Mouse (Mus musculus): Measurements from ENCODE around the gene Rhbdd3. TPM values are rescaled to one million over a fixed set of nuclear protein-coding genes. Genes with fewer than 3 reads are reported as not detected.

Gene Rhbdd3
- total and polyA plus RNA-seq, 3 experiments = 9.7 to 37.2 (median 21.1) TPM

DNA sequence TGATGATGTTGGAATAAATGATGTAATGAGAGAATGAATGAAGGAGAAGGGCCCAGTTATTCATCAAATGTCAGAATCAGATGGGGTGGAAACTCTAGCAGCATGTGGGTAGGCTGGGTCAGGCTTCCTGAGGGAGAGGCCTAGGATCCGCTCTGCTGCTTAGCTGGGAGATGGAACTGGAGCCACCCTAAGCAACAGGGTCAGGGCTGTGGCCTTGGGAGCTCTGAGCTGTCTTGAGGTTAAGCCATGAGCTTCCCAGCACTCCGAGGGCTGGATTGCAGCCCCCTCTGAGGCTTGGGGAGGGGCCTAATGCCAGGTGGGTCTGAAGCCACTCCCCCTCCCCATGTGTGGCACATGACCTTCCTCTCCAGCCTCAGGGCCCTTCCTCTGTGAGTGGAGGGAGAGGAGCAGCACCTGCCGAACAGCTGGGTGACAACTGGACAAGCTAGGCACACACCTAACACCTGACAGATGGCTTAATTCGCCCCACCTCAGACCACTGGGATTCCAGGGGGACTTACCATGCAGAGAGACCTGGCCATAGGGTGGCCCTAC, 31.5 kb downstream of the Rhbdd3 start:
- Histone ChIP-seq H3K27me3 (ENCODE audit: insufficient read depth, low read length) (peaks cover 38% of the 10 kb centered on the region), H3K9me3 (replicated peaks) (no peaks in the 10 kb centered on the region), H3K36me3 (replicated peaks) (no peaks in the 10 kb centered on the region), H3K4me3 (ENCODE audit: low read depth, low read length) (no peak overlapping the region), H3K4me1 (ENCODE audit: insufficient read depth, low read depth, low read length) (peaks cover 3% of the 10 kb centered on the region; the same call in 1 of the 2 replicates)
- TF ChIP-seq TAL1 (conservative IDR thresholded peaks at IDR 0.05; ENCODE audit: low read depth, low read length) (no peak), GATA2 (IDR thresholded peaks at IDR 0.05; ENCODE audit: borderline replicate concordance, low read depth, low read length) (no peak), CTCF (IDR thresholded peaks at IDR 0.05; ENCODE audit: low read depth, low read length) (no peak), POLR2AphosphoS5 (IDR thresholded peaks at IDR 0.05; ENCODE audit: insufficient replicate concordance, low read depth, low read length) (no peak), GATA1 (IDR thresholded peaks at IDR 0.05; ENCODE audit: borderline replicate concordance, low read length) (no peak)
- ATAC-seq (ENCODE audit: extremely low read depth, insufficient number of reproducible peaks, low FRiP score, poor library complexity, severe bottlenecking) (no peak), DNase-seq (ENCODE audit: low spot score) (no peak)

DNA sequence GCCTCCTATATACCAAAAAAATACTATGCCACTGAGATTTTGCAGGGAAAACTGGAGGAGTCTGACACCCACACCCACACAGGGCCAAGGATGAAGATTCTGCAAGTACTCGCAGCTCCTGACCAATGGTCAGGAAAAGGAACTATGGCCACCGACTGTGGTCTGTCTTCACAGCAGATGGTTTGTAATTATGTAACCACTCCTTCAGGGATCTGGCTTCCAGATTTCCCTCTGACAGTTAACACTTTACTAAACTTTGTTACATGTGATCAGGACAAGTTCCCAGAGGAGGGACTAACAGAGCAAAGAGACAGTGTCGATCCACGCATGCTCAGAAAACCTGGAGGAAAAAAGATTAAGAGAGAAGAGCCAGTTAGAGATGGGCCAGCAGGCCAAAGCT, 34.0 kb downstream of the Rhbdd3 start:
- Histone ChIP-seq H3K4me3 (ENCODE audit: low read depth, low read length) (no peak overlapping the region), H3K4me1 (ENCODE audit: insufficient read depth, low read depth, low read length) (peaks cover 3% of the 10 kb centered on the region; the same call in 1 of the 2 replicates), H3K27me3 (ENCODE audit: insufficient read depth, low read length) (peaks cover 46% of the 10 kb centered on the region), H3K9me3 (replicated peaks) (no peaks in the 10 kb centered on the region), H3K36me3 (replicated peaks) (no peaks in the 10 kb centered on the region)
- no peak for TF ChIP-seq CTCF (IDR thresholded peaks at IDR 0.05; ENCODE audit: low read depth, low read length)
- no peak for TF ChIP-seq TAL1 (conservative IDR thresholded peaks at IDR 0.05; ENCODE audit: low read depth, low read length)
- TF ChIP-seq GATA2 (IDR thresholded peaks at IDR 0.05; ENCODE audit: borderline replicate concordance, low read depth, low read length) = no peak
- TF ChIP-seq POLR2AphosphoS5 (IDR thresholded peaks at IDR 0.05; ENCODE audit: insufficient replicate concordance, low read depth, low read length) = no peak
- TF ChIP-seq GATA1 (IDR thresholded peaks at IDR 0.05; ENCODE audit: borderline replicate concordance, low read length) = no peak
- DNase-seq (ENCODE audit: low spot score) (no peak), ATAC-seq (ENCODE audit: extremely low read depth, insufficient number of reproducible peaks, low FRiP score, poor library complexity, severe bottlenecking) (no peak)

DNA sequence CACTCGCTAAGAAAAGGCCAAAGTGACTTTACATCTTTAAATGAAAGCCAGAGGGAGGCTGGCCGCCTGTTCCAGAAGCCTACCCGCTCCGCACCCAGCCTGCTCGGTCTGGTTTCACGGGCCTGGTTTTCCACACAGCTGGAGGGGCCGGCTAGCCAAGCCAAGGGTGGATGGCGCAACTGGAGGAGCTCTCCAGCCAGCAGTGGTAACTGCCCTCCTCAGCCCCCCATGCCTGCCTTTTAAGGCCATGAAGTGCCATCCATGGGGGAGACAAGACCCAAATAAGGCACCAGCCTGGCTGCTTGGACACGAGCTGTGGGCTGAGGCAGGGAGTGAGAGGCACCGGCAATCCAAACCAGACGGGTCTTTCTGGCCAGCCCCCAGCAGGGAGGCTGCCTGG, 37.2 kb downstream of the Rhbdd3 start:
- Histone ChIP-seq H3K36me3 (replicated peaks) (no peaks in the 10 kb centered on the region), H3K4me3 (ENCODE audit: low read depth, low read length) (no peak overlapping the region), H3K27me3 (ENCODE audit: insufficient read depth, low read length) (peaks cover 49% of the 10 kb centered on the region), H3K9me3 (replicated peaks) (no peaks in the 10 kb centered on the region), H3K4me1 (ENCODE audit: insufficient read depth, low read depth, low read length) (no peaks in the 10 kb centered on the region)
- no peak for TF ChIP-seq POLR2AphosphoS5 (IDR thresholded peaks at IDR 0.05; ENCODE audit: insufficient replicate concordance, low read depth, low read length)
- TF ChIP-seq GATA1 (IDR thresholded peaks at IDR 0.05; ENCODE audit: borderline replicate concordance, low read length) = no peak
- no peak for TF ChIP-seq CTCF (IDR thresholded peaks at IDR 0.05; ENCODE audit: low read depth, low read length)
- no peak for TF ChIP-seq GATA2 (IDR thresholded peaks at IDR 0.05; ENCODE audit: borderline replicate concordance, low read depth, low read length)
- no peak for TF ChIP-seq TAL1 (conservative IDR thresholded peaks at IDR 0.05; ENCODE audit: low read depth, low read length)
- ATAC-seq (ENCODE audit: extremely low read depth, insufficient number of reproducible peaks, low FRiP score, poor library complexity, severe bottlenecking) = no peak
- DNase-seq (ENCODE audit: low spot score) = no peak

DNA sequence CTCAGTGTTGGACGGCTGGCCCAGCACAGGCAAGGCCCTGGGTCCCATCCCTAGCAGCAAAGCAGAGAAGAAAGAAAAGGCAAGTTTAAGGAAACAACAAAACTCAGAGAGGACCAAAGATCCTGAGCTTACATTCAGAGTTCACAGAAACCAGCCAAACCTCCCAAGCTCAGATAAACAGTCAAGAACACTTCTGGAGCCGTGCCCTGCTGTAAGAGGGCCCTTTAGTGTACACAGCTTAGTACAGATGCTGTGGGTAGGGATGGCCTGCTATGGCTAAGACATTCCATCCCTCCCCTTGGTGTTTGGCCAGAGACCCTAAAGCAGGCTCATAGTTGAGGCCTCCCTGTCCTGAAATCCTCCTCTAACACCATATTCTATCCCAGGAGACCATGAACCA, 39.9 kb downstream of the Rhbdd3 start:
- H3K4me1 ChIP-seq (ENCODE audit: insufficient read depth, low read depth, low read length) = no peaks in the 10 kb centered on the region
- ATAC-seq (ENCODE audit: extremely low read depth, insufficient number of reproducible peaks, low FRiP score, poor library complexity, severe bottlenecking) (no peak), DNase-seq (ENCODE audit: low spot score) (no peak)
- H3K36me3 ChIP-seq (replicated peaks) = no peaks in the 10 kb centered on the region
- no peak overlapping the region for H3K4me3 ChIP-seq (ENCODE audit: low read depth, low read length)
- no peaks in the 10 kb centered on the region for H3K9me3 ChIP-seq (replicated peaks)
- TF ChIP-seq TAL1 (conservative IDR thresholded peaks at IDR 0.05; ENCODE audit: low read depth, low read length) (no peak), GATA2 (IDR thresholded peaks at IDR 0.05; ENCODE audit: borderline replicate concordance, low read depth, low read length) (no peak), CTCF (IDR thresholded peaks at IDR 0.05; ENCODE audit: low read depth, low read length) (no peak), POLR2AphosphoS5 (IDR thresholded peaks at IDR 0.05; ENCODE audit: insufficient replicate concordance, low read depth, low read length) (no peak), GATA1 (IDR thresholded peaks at IDR 0.05; ENCODE audit: borderline replicate concordance, low read length) (no peak)
- H3K27me3 ChIP-seq (ENCODE audit: insufficient read depth, low read length) = peaks cover 53% of the 10 kb centered on the region

DNA sequence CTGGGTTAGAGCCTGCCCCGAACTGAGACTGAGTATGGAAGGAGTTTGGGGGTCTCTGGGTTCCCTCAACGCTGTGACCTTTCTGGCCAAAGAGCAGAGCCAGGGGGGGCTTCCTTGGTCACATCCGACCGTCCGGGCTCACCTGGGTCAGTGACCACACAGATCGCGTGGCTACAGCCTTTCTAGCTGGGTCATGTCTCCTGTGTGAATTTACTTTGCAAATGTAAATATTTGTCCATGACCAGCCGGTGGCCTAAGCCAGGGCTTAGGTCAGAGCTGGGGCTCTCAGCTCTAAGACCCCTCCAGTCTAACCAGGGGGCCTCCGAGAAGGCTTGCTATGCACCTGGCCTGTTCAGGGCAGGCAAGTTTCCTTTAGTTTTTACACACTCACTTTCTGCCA, 40.6 kb downstream of the Rhbdd3 start:
- TF ChIP-seq GATA2 (IDR thresholded peaks at IDR 0.05; ENCODE audit: borderline replicate concordance, low read depth, low read length) = no peak
- no peak for TF ChIP-seq CTCF (IDR thresholded peaks at IDR 0.05; ENCODE audit: low read depth, low read length)
- TF ChIP-seq TAL1 (conservative IDR thresholded peaks at IDR 0.05; ENCODE audit: low read depth, low read length) = no peak
- no peak for TF ChIP-seq POLR2AphosphoS5 (IDR thresholded peaks at IDR 0.05; ENCODE audit: insufficient replicate concordance, low read depth, low read length)
- no peak for TF ChIP-seq GATA1 (IDR thresholded peaks at IDR 0.05; ENCODE audit: borderline replicate concordance, low read length)
- DNase-seq (ENCODE audit: low spot score) = no peak

DNA sequence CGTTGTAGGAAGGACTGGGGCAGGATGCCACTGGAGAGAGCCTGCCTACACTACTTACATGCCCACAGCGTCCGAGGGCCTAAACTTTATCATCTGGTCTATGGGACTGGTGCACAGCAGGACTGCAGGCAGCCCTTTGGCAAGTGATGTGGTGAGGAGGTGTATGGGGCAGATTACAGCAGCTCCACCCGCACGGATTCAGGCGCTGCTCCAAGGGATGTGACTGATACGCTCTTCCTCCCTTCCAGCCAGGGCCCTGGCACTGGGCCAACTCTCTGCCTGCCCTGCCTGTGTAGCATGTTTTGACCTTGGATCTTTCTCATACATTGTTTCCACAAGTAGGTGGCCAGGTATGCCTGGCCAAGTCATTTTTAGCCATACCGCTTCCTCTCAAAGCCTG, 41.9 kb downstream of the Rhbdd3 start:
- no peak for ATAC-seq (ENCODE audit: extremely low read depth, insufficient number of reproducible peaks, low FRiP score, poor library complexity, severe bottlenecking)
- Histone ChIP-seq H3K4me1 (ENCODE audit: insufficient read depth, low read depth, low read length) (no peaks in the 10 kb centered on the region), H3K9me3 (replicated peaks) (no peaks in the 10 kb centered on the region), H3K27me3 (ENCODE audit: insufficient read depth, low read length) (peaks cover 50% of the 10 kb centered on the region), H3K36me3 (replicated peaks) (no peaks in the 10 kb centered on the region), H3K4me3 (ENCODE audit: low read depth, low read length) (no peak overlapping the region)
- TF ChIP-seq POLR2AphosphoS5 (IDR thresholded peaks at IDR 0.05; ENCODE audit: insufficient replicate concordance, low read depth, low read length) (no peak), CTCF (IDR thresholded peaks at IDR 0.05; ENCODE audit: low read depth, low read length) (no peak), TAL1 (conservative IDR thresholded peaks at IDR 0.05; ENCODE audit: low read depth, low read length) (no peak), GATA2 (IDR thresholded peaks at IDR 0.05; ENCODE audit: borderline replicate concordance, low read depth, low read length) (no peak), GATA1 (IDR thresholded peaks at IDR 0.05; ENCODE audit: borderline replicate concordance, low read length) (no peak)
- no peak for DNase-seq (ENCODE audit: low spot score)

More for the DNA sequence above, 40.6 kb downstream of the Rhbdd3 start:
- H3K36me3 ChIP-seq (replicated peaks) = no peaks in the 10 kb centered on the region
- peaks cover 53% of the 10 kb centered on the region for H3K27me3 ChIP-seq (ENCODE audit: insufficient read depth, low read length)
- no peak overlapping the region for H3K4me3 ChIP-seq (ENCODE audit: low read depth, low read length)
- no peaks in the 10 kb centered on the region for H3K4me1 ChIP-seq (ENCODE audit: insufficient read depth, low read depth, low read length)
- H3K9me3 ChIP-seq (replicated peaks) = no peaks in the 10 kb centered on the region
- ATAC-seq (ENCODE audit: extremely low read depth, insufficient number of reproducible peaks, low FRiP score, poor library complexity, severe bottlenecking) = no peak
